18 mouse cellular contexts compared by ENCODE assay signal in the genomic region with DNA sequence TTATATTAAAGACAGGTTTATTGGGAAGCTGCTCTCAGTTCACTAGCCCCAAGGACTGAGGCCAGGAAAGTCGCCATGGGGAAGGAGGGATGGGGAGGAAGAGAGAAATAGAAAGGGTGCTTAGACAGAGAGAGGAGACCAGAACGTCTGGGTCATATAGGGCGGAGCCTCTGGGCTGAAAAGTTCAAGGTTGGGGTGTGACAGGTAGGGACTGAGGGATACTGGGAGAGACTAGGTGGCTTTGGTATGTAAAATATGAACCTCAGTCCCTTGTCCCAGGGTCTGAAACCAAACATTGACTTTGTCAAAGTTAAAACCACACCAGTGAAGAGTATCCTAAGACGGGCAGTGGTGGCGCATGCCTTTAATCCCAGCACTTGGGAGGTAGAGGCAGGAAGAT.
"Had no signal": no experiment of that assay in that cellular context is flagged by ENCODE, and none has a peak within 500 bp of the region (broad histone marks: within the 10 kb centered on the region; RNA-seq: fewer than 3 reads in every experiment).

No protein-coding gene starts in this region.

- H3K9me3 ChIP-seq: liver, embryonic 13.5 days; neural tube, embryonic 13.5 days; stomach, embryonic 15.5 days had no signal

- H3K27ac ChIP-seq: kidney, postnatal 0 days; left cerebral cortex, adult 2 months; liver, embryonic 13.5 days; midbrain, embryonic 12.5 days; stomach, embryonic 15.5 days had no signal

- H3K4me1 ChIP-seq: stomach, embryonic 15.5 days had no signal

- H3K27me3 ChIP-seq: liver, embryonic 13.5 days; midbrain, embryonic 12.5 days; neural tube, embryonic 13.5 days; stomach, embryonic 15.5 days had no signal

- H3K4me3 ChIP-seq: left cerebral cortex, adult 2 months; liver, embryonic 13.5 days; midbrain, embryonic 12.5 days; myocyte; neural tube, embryonic 13.5 days; stomach, embryonic 15.5 days had no signal

- DNase-seq: kidney, postnatal 25 days; layer of hippocampus, postnatal 36 days; liver, embryonic 13.5 days; lung, adult 2 months; lung, postnatal 14 days; lung, postnatal 4 days; retina, postnatal 1 day; right cerebral cortex, postnatal 25 days; spleen, adult 18-20 months; thymus, adult 18-20 months; thymus, postnatal 36 days had no signal

- H3K9ac ChIP-seq: liver, embryonic 13.5 days; midbrain, embryonic 12.5 days; neural tube, embryonic 13.5 days; stomach, embryonic 15.5 days had no signal

- ATAC-seq: midbrain, embryonic 16.5 days had no signal

- H3K4me2 ChIP-seq: liver, embryonic 13.5 days; midbrain, embryonic 12.5 days; neural tube, embryonic 13.5 days; stomach, embryonic 15.5 days had no signal

- H3K36me3 ChIP-seq: liver, embryonic 13.5 days; midbrain, embryonic 12.5 days; neural tube, embryonic 13.5 days; stomach, embryonic 15.5 days had no signal
